Mouse (Mus musculus) lung, embryonic 14.5 days (tissue): Measurements from ENCODE around the gene Fitm1. TPM values are rescaled to one million over a fixed set of nuclear protein-coding genes. Genes with fewer than 3 reads are reported as not detected.

Source experiments
- ATAC-seq: fragments of 200-750 bp; cut with Nextera tagmentation; 2 replicates; pipeline ENCODE4 v1.8.0; 2017; ENCODE audit warnings: mild to moderate bottlenecking, moderate TSS enrichment, moderate library complexity; ENCODE audit not compliant: insufficient read depth
- DNase-seq: peaks from one replicate; pipeline ENCODE4 v3.0.0-alpha.2; 2015
- H3K27ac ChIP-seq: fragments of 300-500 bp; sonication (generic); 2 replicates; pipeline ENCODE4 v1.5.1; 2014; ENCODE audit warnings: low read depth, mild to moderate bottlenecking, moderate library complexity
- H3K27me3 ChIP-seq: fragments of 300-500 bp; sonication (generic); 2 replicates; pipeline ENCODE4 v1.6.1; 2014; ENCODE audit warnings: low read length, control low read depth; ENCODE audit not compliant: insufficient read depth
- H3K36me3 ChIP-seq: fragments of 300-500 bp; sonication (generic); 2 replicates; pipeline ENCODE4 v1.6.1; 2014; ENCODE audit warnings: control low read depth; ENCODE audit not compliant: insufficient read depth
- H3K4me1 ChIP-seq: fragments of 300-500 bp; sonication (generic); 2 replicates; pipeline ENCODE4 v1.6.1; 2014; ENCODE audit warnings: antibody characterized with exemption, control low read depth; ENCODE audit not compliant: insufficient read depth
- H3K4me2 ChIP-seq: fragments of 300-500 bp; sonication (generic); 2 replicates; pipeline ENCODE4 v1.6.1; 2014; ENCODE audit warnings: mild to moderate bottlenecking
- H3K4me3 ChIP-seq: fragments of 300-500 bp; sonication (generic); 2 replicates; pipeline ENCODE4 v1.5.1; 2014; ENCODE audit warnings: low read depth, low read length
- H3K9ac ChIP-seq: fragments of 300-500 bp; sonication (generic); 2 replicates; pipeline ENCODE4 v1.6.1; 2014
- H3K9me3 ChIP-seq: fragments of 300-500 bp; sonication (generic); 2 replicates; pipeline ENCODE4 v1.6.1; 2016; ENCODE audit warnings: low read depth, low read length, control low read depth
- CTCF ChIP-seq: IDR thresholded peaks from 2 replicates; pipeline ENCODE4 v1.5.1; 2016; ENCODE audit warnings: antibody characterized with exemption, low read depth
- WGBS: fragments of 180-500 bp; shearing (Covaris S2); extraction: QIAGEN DNeasy Blood & Tissue Kit; methylation state at CpG from one replicate; pipeline ENCODE4 v1.1.7; 2014; 5-methylcytosine and 5-hydroxymethylcytosine counted together
- polyA plus RNA-seq: library from polyadenylated mRNA; unstranded; fragments of >200 nt; fragmentation: Nextera tagmentation; extraction: Ambion mirVana; gene quantifications from 2 replicates; pipeline ENCODE4 v1.2.1, GENCODE M21; 2014

Fitm1 gene
- 0.76 and 1.7 TPM in 2 replicates for polyA plus RNA-seq

DNA sequence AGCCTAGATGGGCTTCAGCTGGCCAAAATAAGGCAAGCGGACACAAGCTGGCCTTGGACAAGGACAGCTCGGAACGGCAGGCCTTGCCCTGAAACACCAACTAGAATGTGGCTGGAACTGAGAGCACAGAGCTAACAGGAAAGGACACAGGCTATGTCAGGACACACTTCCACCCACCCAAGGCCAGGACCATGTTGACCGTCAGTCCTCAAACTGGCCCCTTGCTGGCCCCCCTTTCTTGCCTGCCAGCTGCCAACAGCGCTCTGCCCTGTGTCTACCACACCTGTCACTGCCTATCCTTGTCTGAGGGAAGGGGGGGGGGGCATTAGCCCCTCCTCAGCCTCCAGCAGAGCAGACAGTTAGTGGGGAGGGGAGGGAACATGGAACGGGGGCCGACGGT, at the start of gene Fitm1:
Gene Fitm1, plus strand, starts transcription at position 316 of the 400 bp plus-strand sequence.
- peaks cover 5% of the 10 kb centered on the region; the same call in 1 of the 2 replicates for H3K36me3 ChIP-seq
- no peak within 1 kb of the TSS for H3K4me3 ChIP-seq
- H3K27me3 ChIP-seq = no peaks in the 10 kb centered on the region
- H3K4me2 ChIP-seq = peak within 1 kb of the TSS; percentile 27; the same call in 1 of the 2 replicates
- H3K9me3 ChIP-seq = no peaks in the 10 kb centered on the region
- DNase-seq = no peak
- no peak for TF ChIP-seq CTCF
- 61% methylated on average over 8 of the region's 8 CpGs for WGBS
- no peak within 1 kb of the TSS; the same call in 1 of the 2 replicates for H3K9ac ChIP-seq
- H3K4me1 ChIP-seq = 0 out of 2 replicates have a peak, but pooled peaks cover 6% of the 10 kb centered on the region
- peak within 1 kb of the TSS; percentile 50; the same call in 1 of the 2 replicates for H3K27ac ChIP-seq
- no peak for ATAC-seq

DNA sequence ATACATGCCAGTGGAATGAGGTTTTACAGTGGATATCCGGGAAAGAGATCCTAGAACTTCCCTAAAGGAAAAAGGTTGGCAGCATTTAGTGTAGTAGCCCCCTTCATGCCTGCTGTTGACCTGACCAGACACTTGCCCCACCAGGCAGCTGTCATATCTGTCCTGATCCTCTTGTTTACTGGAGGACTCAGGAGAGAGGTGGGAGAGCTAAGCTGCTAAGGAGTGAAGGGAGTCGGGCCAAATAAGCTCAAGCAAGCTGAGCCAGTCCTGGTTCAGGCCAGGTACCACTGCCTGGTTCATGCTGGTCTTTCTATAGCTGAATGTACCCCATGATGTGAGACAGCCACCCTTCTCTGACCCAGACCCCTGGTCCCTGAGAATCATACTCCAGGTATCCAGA, 48.7 kb upstream of the Fitm1 start:
- DNase-seq = no peak
- H3K4me1 ChIP-seq = no peaks in the 10 kb centered on the region

DNA sequence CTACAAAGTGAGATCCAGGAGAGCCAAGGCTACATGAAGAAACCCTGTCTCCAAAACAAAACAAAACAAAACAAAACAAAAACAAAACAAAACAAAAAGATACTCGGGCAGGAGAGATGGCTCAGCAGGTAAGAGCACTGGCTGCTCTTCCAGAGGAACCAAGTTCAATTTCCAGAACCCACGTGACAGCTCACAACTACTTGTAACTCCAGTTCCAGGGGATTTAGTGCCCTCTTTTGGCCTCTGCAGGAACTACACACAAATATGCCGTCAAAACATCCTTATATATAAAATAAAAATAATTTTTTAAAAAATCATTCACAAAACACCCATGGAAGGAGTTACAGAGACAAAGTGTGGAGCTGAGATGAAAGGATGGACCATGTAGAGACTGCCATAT, 47.5 kb upstream of the Fitm1 start:
- DNase-seq = peak; percentile 72

More for the DNA sequence above, 48.7 kb upstream of the Fitm1 start:
- Histone ChIP-seq H3K36me3 (no peaks in the 10 kb centered on the region), H3K27ac (no peak overlapping the region), H3K4me3 (no peak overlapping the region), H3K27me3 (peaks cover 7% of the 10 kb centered on the region), H3K9ac (no peak overlapping the region), H3K9me3 (no peaks in the 10 kb centered on the region), H3K4me2 (no peak overlapping the region)
- TF ChIP-seq CTCF = no peak
- no peak for ATAC-seq
- WGBS = 66% methylated on average over 2 of the region's 2 CpGs

DNA sequence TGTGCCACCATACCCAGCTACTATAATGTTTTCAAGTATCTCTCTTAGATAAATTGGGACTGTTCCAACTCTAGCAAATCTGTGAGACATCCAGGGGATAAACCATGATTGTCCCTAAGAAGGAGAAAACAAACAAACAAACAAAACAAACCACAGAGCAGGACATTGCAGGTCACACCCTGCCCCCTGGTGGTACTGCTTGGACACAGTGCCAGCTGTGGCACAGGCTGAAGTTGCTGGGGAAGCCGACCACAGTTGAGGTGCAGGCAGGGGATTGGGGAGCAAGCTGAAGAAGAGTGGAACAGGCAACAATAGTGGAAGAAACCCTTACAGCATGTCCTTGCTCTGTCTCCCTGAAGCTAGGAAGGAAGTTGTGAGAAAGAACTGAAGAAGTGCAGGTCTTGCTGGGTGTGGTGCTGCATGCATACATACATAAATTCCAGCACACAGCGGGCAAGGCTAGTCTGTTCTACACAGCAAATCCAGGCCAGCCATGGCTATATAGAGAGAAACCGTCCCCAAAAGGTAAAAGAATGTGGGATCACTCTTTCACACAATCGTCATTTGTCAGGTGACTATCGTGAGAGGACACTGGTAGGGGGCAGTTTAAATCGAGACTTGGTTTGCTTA, 39.2 kb upstream of the Fitm1 start:
- ATAC-seq (no peak), DNase-seq (peak; percentile 67)
- Histone ChIP-seq H3K4me1 (0 out of 2 replicates have a peak, but pooled peaks cover under 1% of the 10 kb centered on the region), H3K27me3 (no peaks in the 10 kb centered on the region), H3K36me3 (no peaks in the 10 kb centered on the region), H3K27ac (no peak overlapping the region), H3K4me3 (no peak overlapping the region), H3K9me3 (no peaks in the 10 kb centered on the region), H3K9ac (no peak overlapping the region), H3K4me2 (no peak overlapping the region)
- WGBS = 31% methylated on average over 6 of the region's 6 CpGs
- peak; percentile 86 for TF ChIP-seq CTCF

More for the DNA sequence above, 47.5 kb upstream of the Fitm1 start:
- peak; percentile 40; the same call in 1 of the 2 replicates for TF ChIP-seq CTCF
- Histone ChIP-seq H3K4me2 (no peak overlapping the region), H3K4me3 (no peak overlapping the region), H3K27me3 (no peaks in the 10 kb centered on the region; the same call in 1 of the 2 replicates), H3K4me1 (no peaks in the 10 kb centered on the region), H3K27ac (no peak overlapping the region), H3K9ac (no peak overlapping the region), H3K9me3 (no peaks in the 10 kb centered on the region), H3K36me3 (no peaks in the 10 kb centered on the region)
- ATAC-seq = no peak
- WGBS = 23% methylated on average over 3 of the region's 3 CpGs

DNA sequence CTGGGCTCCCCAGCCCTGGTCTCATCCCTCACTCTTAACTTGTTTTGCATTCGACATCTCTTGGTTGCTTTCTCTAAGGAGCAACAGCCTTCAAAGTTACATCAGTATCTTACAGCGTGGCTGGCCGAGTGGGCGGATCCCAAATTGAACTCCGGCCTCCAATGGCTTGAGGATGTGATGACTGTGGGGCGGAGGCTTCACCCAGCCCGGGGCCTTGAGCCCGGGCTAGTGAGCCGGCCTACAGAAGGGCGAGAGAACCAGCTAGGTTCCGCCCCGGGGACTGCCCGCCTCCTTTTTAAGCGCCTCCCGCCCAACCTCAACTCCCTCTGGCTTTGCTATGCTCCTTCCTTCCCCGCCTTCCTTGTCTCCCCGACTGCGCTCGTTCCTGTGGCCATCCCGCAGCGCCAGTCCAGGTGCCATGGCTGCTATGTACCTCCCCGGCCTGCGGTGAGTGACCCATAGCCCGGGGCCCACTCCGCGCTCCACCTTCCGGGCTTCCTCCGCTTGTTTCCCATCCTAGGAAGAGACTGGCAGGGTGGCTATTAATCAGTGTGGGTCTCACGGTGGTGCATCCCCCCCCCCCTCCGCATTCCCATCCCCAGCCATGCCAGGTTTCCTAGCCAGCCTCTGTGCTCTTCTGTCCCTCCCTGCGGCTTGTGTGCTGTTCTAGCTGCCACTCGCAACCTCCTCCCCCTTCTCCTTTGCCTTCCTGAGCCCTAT, 35.2 kb upstream of the Fitm1 start, which contains the start of gene Pck2:
Gene Pck2, plus strand, starts transcription at position 200 of the 720 bp plus-strand sequence.
- ATAC-seq (peak; percentile 97), DNase-seq (peak; percentile 97)
- Histone ChIP-seq H3K9ac (peak within 1 kb of the TSS; percentile 68), H3K36me3 (peaks cover 30% of the 10 kb centered on the region), H3K4me3 (peak within 1 kb of the TSS; percentile 65), H3K9me3 (no peaks in the 10 kb centered on the region), H3K4me2 (peak within 1 kb of the TSS; percentile 75), H3K4me1 (peaks cover 4% of the 10 kb centered on the region; the same call in 1 of the 2 replicates), H3K27ac (peak within 1 kb of the TSS; percentile 95), H3K27me3 (no peaks in the 10 kb centered on the region)
- no peak for TF ChIP-seq CTCF
- WGBS = under 1% methylated on average over 32 of the region's 32 CpGs

DNA sequence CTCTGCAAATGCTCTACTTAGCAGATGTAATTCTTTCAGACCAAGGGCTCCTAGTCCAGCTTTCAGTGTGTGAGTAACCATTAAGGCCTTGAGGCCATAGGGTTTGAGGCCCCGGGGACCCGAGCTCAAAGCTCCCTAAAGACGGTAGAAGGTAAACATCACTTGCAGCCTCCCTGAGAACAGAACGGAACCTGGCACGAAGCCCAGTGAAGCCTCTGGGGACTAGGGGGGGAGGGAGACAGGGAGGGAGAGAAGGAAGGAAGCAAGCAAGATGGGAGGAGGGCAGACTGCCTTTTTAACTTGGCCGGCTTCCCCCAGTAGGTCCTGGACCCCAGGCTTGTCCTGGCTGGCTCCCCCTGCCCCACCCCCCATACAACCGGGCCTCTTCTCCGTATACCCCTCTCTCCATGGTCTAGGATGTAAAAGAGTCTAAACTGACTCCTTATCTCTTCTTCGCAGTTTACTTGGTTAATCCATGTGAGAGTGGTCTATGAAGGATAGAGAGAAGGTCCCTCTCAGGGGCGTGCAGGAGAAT, 34.6 kb upstream of the Fitm1 start:
- Histone ChIP-seq H3K4me2 (peak overlapping the region; percentile 75), H3K4me1 (peaks cover 4% of the 10 kb centered on the region; the same call in 1 of the 2 replicates), H3K36me3 (peaks cover 36% of the 10 kb centered on the region), H3K4me3 (peak overlapping the region; percentile 65), H3K9ac (peak overlapping the region; percentile 68), H3K27ac (peak overlapping the region; percentile 95), H3K27me3 (no peaks in the 10 kb centered on the region), H3K9me3 (no peaks in the 10 kb centered on the region)
- DNase-seq (peak; percentile 90), ATAC-seq (peak; percentile 55)
- no peak for TF ChIP-seq CTCF
- 2% methylated on average over 10 of the region's 10 CpGs for WGBS
